Mouse (Mus musculus) thymus, postnatal 0 days (tissue): ENCODE measurements around the gene Crxos. TPM values are rescaled to one million over a fixed set of nuclear protein-coding genes. Genes with fewer than 3 reads are reported as not detected.

ENCODE experiments used
- DNase-seq: peaks from one replicate; pipeline ENCODE4 v3.0.0-alpha.2; 2015; ENCODE audit warnings: low spot score
- polyA plus RNA-seq: library from polyadenylated mRNA; unstranded; fragments of >200 nt; fragmentation: Nextera tagmentation; extraction: Ambion mirVana; gene quantifications from 2 replicates; pipeline ENCODE4 v1.2.1, GENCODE M21; 2015

The Crxos gene
- polyA plus RNA-seq, 1 experiment from 2014 or later = not detected

DNA sequence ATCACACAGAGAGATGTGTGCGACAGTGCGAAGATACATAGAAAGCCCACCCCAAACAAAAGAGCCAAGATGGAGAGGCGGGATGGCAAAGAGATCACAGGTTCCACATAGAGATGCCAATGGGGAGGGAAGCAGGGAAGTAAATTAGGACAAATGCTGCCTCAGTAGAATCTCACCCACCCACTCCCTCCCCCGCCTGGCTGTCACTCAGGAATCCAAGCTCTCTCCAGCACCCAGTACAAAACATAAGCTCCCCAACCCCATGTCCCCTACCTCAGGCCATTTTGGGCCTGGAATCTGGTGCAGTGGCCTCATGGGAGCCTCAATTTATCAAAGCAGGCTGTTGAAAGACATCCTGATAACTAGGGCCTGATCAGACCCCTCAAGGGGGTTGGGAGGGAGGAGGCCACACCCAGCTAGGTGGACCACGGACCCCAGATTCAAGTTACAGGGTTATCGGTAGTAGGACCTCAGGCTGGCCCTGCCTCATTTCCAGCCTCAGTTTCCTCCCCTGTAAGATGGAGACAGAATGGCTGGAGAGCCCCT, 38.3 kb downstream of the Crxos start:
- DNase-seq = no peak

DNA sequence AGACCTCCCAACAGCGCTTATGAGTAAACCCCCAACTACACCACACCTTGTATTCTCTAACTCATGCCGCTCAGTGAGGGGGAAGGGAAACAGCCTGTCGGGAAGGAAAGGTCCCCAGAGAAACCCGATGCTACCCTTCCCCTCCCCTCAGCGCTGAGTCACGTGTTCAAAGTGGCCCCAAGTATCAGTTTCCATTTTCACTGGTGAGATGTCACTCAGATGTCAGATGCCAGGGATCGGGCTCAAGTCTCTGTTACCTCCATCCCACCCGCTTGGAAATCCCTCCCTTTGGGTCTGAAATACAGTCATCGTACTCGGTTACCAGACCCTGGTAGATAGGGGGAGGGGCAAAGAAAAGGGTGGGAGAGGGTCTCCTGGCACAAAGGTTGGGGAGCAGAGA, 39.4 kb downstream of the Crxos start:
- DNase-seq = peak; percentile 63

DNA sequence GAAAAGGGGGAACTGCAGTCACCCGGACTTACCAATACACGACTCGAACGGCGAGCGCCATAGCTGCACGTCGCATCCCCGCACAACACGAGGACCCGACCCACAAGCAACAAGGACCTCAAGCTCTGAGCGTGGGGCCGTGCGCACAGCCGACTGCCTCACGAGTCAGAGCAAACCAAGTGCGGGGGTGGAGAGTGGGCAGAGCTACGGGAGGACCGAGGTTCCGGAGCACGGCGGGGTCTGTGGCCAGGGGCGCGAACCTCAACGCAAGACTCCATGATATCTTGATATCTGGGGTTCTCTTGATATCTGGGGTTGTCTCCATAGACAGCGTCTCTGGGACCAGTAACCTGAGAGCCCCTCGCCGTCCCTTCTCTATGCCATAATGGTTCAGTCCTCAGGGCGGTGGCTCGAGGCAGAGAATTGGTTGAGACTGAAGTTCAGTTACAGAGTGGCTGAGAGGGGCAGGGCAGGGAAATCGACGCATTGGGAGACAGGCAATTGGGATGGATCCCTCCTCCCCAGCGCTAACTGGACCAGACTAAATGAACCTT, 39.9 kb downstream of the Crxos start, which contains the start of gene Selenow:
Gene Selenow (minus strand): TSS at position 183 of the 554 bp plus-strand sequence.
- DNase-seq = peak; percentile 93

GRCm38 (mm10) chr7:15929910-15930309, 47.5 kb downstream of the Crxos start:
- peak; percentile 59 for DNase-seq

GRCm38 (mm10) chr7:15930543-15930942, 48.1 kb downstream of the Crxos start:
- DNase-seq = no peak

DNA sequence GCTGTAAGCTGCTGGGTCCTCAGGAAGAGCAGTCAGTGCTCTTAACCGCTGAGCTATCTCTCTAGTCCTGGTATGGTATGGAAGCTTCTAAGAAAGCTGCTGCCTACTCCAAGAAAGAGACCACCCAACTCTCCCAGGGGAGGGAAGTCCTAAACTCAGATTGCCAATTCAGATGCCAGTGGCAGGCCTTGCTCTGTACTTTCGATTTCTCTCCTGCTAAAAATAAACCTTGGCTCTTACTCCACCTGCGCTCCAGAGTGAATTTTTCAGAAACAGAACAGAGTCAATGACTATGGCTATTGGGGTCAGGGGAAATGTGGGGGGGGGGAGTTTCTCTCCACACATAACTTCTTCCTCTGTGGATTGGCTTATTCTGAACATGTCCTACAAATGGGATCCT, 49.2 kb downstream of the Crxos start:
- no peak for DNase-seq

GRCm38 (mm10) chr7:15933437-15934359, 51.3 kb downstream of the Crxos start:
- DNase-seq = no peak

DNA sequence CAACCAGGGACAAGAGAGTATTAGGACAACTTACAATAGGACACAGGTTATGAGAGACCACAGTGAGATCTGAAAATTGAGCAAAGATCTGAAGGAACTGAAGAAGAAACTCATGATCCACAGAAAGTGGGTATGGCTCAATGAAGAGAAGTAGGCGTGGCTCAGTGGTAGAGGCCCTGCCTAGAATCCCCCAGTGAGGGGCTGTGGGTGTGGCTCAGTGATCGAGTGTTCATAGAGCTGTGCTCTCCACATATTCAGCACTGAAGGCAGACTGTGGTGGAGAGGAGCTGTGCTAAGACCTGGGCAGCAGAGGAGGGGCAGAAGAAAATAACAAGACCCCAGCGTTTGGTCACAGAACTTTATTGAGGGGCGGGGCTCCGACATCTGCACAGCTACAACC, 55.1 kb downstream of the Crxos start:
- DNase-seq = no peak

DNA sequence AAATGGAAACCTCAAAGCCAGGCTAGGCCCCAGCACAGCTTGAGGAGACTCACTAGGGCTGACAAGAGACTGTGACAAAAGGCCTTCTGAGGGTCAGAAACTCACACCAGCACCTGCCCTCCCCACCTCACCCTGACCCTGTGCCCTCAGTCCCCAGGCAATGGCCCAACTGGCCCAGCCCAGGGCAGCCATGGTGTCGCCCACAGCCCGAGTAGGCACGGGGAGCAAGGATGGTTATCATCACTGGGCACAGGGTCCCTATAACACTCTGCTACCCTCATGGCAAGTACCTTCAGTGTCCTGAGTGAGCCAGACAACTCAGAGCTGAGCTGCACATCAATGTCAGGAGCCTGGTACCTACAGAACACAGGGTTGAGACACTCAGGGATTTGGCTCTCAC, 56.2 kb downstream of the Crxos start:
- no peak for DNase-seq

DNA sequence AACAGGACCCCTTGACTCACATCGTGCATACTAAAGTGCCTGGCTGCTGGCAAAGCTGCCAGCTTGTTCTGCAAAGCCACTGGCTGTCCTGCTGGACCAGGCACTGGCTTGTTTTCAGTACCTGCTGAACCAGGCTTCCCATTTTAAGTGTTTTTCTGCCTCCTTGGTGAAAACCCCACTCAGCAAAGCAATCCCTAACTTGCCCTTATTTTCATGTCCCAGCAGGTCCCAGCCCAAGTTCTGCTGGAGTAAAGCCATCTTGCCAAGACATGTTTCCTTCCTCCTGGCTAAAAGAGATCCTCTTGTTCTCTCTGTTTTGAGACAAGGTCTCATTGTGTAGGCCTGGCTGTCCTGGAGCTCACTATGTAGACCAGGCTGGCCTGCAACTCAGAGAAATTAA, 61.9 kb downstream of the Crxos start:
- DNase-seq = no peak

DNA sequence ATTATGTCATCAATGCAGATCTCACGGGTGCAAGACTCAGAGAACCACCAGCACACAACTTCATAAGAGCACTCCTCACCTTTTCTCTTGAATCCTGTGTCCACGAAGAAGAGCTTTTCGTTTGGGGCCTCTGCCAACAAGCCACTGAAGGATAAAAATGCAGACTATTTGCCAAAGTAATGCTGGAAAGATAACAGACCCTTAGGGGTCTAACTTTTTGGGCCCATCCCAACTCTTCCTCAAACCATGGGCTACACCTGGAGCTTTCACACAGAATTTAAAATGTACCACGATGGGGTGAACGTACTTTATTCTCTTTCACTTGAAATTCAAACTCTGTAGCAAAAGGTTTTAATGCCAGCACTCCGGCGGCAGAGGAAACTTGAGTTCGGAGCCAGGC, 62.8 kb downstream of the Crxos start:
- DNase-seq = no peak

DNA sequence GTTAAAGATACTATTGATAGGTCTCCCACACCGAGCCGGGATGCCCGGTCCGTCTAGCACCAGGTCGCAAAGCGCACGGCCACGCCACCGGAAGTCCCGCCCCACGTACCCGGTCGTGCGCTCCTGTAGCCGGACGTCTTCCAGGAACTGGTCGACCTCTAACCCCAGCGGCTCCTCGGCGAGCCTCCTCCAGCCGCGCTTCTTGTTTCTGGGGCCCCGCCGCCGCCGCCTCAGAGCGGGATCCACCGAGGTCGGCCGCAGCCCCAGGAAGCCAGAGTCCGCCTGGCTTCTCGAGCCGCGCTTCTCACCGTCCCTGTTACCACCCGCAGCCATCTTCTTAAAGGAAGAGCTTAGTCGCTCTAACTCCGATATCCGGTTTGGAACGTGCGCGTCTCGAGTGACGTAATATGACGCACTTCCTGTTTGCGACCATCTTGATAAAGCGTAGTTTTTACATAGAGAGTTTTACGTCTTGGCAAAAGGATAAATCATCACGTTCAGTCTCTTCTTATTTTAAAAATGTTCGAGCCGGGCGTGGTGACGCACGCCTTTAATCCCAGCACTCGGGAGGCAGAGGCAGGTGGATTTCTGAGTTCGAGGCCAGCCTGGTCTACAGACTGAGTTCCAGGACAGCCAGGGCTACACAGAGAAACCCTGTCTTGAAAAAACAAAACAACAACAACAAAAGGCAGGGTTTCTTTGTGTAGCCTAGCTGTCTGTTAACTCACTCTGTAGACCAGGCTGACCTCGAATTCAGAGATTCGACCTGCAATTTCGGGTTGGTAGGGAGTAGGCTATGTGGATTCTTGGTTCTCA, 63.5 kb downstream of the Crxos start, which contains the start of gene Nop53:
Gene Nop53 (minus strand): TSS at position 354 of the 816 bp plus-strand sequence.
- DNase-seq = peak; percentile 97

DNA sequence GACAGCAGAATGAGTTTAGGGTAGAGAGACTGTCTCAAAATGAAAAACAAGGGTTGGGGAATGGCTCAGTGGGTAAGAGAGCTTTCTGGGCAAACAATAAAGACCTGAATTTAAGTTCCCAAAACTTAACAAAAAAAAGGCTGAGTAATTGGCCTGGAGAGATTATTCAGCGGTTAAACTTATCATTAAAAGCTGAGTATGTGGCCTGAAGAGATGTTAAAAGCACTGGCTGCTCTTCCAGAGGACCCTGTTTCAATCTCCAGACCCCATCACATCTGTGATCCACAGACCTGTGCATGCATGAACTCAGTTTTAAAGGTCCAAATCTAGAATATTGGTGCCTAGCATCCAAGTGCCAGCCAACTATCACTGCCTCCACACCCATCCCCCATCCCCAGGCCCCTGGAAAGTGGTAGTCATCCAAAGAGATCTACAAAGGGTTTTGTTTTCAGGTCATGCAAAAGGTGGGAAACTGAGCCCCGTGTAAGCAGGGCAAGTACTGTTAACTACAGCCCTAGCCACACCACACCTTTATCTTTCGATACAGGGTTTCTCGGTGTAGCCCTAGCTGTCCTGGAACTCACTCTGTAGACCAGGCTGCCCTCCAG, 65.3 kb downstream of the Crxos start:
- no peak for DNase-seq

DNA sequence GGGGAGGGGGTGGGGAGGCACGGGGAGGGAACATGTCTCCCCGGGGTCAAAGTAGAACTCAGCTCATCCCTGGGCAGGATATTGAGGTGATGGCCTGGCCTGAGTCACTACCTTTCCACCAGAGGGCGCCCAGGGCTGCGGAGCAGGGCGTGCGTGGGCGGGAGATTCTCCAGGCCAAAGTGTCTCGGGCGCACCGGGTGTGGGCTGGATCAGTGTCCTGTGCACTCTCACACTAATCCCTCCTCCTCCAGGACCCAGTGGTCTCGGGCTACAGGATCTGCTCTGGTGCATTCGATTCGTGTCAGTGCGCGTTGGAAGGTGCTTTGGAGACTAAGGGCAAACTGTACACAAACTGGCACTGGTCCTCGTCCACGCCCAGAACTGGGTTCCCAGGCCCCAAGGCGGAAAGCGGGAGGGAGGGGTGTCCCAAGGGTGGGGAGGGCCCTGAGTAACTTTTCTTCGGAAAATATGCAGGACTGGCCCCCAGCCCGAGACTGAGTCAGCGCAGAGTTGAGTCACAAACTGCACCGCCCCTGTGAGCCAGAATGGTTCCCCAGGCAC, 66.0 kb downstream of the Crxos start:
- DNase-seq = peak; percentile 66

DNA sequence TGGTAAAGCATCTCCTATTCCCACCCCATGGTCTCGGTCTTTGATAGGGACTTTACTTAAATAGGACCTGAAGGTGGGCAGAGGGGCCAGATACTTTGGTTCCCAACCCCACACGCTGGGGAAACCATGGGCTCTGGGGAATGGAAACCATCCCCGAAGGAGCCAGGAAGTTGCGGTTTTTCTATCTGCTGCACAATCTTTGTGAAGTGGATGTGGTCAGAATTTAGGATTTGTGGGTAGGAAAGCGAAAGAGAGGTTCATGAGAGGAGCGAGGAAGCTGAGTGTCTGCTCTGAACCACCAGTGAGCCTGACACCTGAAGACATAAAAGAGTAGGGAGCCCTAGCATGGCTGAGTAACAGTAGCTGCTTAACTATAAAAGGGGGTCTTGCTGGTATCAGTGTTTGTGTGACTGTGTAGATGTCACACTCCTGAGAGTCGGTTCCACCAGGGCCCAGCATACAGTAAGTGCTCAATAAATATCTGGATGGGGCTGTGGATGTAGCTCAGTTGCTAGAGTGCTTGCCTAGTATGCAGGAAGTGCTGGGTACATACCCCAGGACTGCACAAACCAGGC, 66.9 kb downstream of the Crxos start:
- DNase-seq = peak; percentile 40

- DNase-seq = no peak
Measured at GRCm38 (mm10) chr7:15950008-15950407, 67.6 kb downstream of the Crxos start.

DNA sequence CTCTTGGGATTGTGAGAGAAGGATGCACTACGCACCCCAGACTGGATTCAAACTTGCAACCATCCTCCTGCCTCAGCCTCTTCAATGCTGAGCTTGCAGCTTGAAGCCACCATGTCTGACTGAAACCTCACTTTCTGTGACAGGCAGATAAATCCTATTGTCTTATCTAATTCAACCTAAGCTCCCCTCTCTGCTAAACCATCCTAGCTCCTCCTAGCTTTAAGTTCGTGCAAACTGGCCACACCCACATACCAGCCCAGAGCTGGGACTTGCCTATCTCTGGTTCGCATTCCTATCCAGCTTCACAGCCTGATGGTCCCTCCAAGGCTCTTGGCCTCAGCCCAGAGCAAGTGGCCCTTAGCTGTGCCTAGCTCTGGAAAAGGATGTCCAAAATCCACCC, 70.0 kb downstream of the Crxos start:
- no peak for DNase-seq
